Mouse (Mus musculus) intestine, postnatal 0 days (tissue): ENCODE results near the gene Pou2f1. TPM values are rescaled to one million over a fixed set of nuclear protein-coding genes. Genes with fewer than 3 reads are reported as not detected.

ENCODE experiments used
- ATAC-seq: fragments of 200-750 bp; cut with Nextera tagmentation; 2 replicates; pipeline ENCODE4 v1.8.0; 2017; ENCODE audit warnings: mild to moderate bottlenecking, moderate TSS enrichment, moderate library complexity
- H3K27ac ChIP-seq: fragments of 300-500 bp; sonication (generic); 2 replicates; pipeline ENCODE4 v1.5.1; 2014; ENCODE audit warnings: mild to moderate bottlenecking, low read depth, low read length, moderate library complexity
- H3K27me3 ChIP-seq: fragments of 300-500 bp; sonication (generic); replicated peaks from 2 replicates; pipeline ENCODE4 v1.6.1; 2014; ENCODE audit warnings: low read length, mixed read lengths; ENCODE audit not compliant: control insufficient read depth, insufficient read depth
- H3K36me3 ChIP-seq: fragments of 300-500 bp; sonication (generic); 2 replicates; pipeline ENCODE4 v1.6.1; 2014; ENCODE audit warnings: mild to moderate bottlenecking, moderate library complexity; ENCODE audit not compliant: control insufficient read depth, insufficient read depth
- H3K4me1 ChIP-seq: fragments of 300-500 bp; sonication (generic); replicated peaks from 2 replicates; pipeline ENCODE4 v1.6.1; 2014; ENCODE audit warnings: antibody characterized with exemption, low read length, mixed read lengths; ENCODE audit not compliant: control insufficient read depth, insufficient read depth
- H3K4me2 ChIP-seq: fragments of 300-500 bp; sonication (generic); replicated peaks from 2 replicates; pipeline ENCODE4 v1.6.1; 2014; ENCODE audit warnings: low read depth, mild to moderate bottlenecking, moderate library complexity
- H3K4me3 ChIP-seq: fragments of 300-500 bp; sonication (generic); 2 replicates; pipeline ENCODE4 v1.5.1; 2014; ENCODE audit warnings: low read depth, low read length
- H3K9ac ChIP-seq: fragments of 300-500 bp; sonication (generic); 2 replicates; pipeline ENCODE4 v1.6.1; 2014; ENCODE audit warnings: mild to moderate bottlenecking, low read depth, low read length
- H3K9me3 ChIP-seq: fragments of 300-500 bp; sonication (generic); 2 replicates; pipeline ENCODE4 v1.6.1; 2016; ENCODE audit warnings: mixed run types; ENCODE audit not compliant: control insufficient read depth
- CTCF ChIP-seq: sonication (generic); IDR thresholded peaks from 2 replicates; pipeline ENCODE4 v1.5.1; 2016; ENCODE audit warnings: low read depth, mild to moderate bottlenecking, control low read depth, antibody characterized with exemption, moderate library complexity
- WGBS: fragments of 180-500 bp; shearing (Covaris S2); extraction: QIAGEN DNeasy Blood & Tissue Kit; methylation state at CpG from one replicate; pipeline ENCODE4 v1.1.7; 2014; 5-methylcytosine and 5-hydroxymethylcytosine counted together
- polyA plus RNA-seq: library from polyadenylated mRNA; unstranded; fragments of >200 nt; fragmentation: Nextera tagmentation; extraction: Ambion mirVana; gene quantifications from 2 replicates; pipeline ENCODE4 v1.2.1, GENCODE M21; 2015

The Pou2f1 gene
- polyA plus RNA-seq, 1 experiment from 2014 or later = 6.1 TPM

- no peaks in the 10 kb centered on the region for H3K27me3 ChIP-seq
- H3K9ac ChIP-seq = no peak overlapping the region
- no peak for TF ChIP-seq CTCF
- H3K27ac ChIP-seq = no peak overlapping the region
- no peak overlapping the region for H3K4me3 ChIP-seq
- H3K4me1 ChIP-seq = no peaks in the 10 kb centered on the region
- no peak overlapping the region for H3K4me2 ChIP-seq
- WGBS = 19% methylated on average over 7 of the region's 7 CpGs
- no peak for ATAC-seq
- no peaks in the 10 kb centered on the region for H3K9me3 ChIP-seq
- no peaks in the 10 kb centered on the region for H3K36me3 ChIP-seq
Observed at GRCm38 (mm10) chr1:166031673-166032547, 29.4 kb upstream of the Pou2f1 start.

- 49% methylated on average over 4 of the region's 4 CpGs for WGBS
- Histone ChIP-seq H3K4me1 (no peaks in the 10 kb centered on the region), H3K27ac (no peak overlapping the region), H3K4me3 (no peak overlapping the region), H3K36me3 (no peaks in the 10 kb centered on the region), H3K9me3 (no peaks in the 10 kb centered on the region), H3K9ac (no peak overlapping the region), H3K27me3 (no peaks in the 10 kb centered on the region), H3K4me2 (no peak overlapping the region)
- no peak for ATAC-seq
- TF ChIP-seq CTCF = no peak
Observed at GRCm38 (mm10) chr1:166023981-166024380, 21.5 kb upstream of the Pou2f1 start.

DNA sequence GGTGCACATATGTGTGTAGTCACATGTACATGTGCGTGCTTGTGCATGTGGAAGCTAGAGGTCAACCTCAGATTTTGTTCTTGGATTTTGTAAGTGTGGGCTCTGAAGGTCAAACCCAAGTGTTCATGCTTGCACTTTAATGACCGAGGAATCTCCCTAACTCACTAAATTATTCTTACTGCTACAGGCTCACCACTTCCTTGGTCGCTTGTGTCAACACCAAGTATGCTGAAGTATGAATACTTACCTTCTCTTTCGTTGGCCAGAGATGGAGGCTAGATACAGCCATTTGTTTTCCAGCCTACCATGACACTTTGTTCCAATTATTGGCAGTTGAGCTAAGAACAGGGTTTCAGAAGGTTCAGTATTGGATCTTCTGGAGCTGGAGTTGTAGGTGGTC lies 14.7 kb upstream of the Pou2f1 start:
- no peak overlapping the region for H3K27ac ChIP-seq
- no peak overlapping the region for H3K4me2 ChIP-seq
- no peak overlapping the region for H3K4me3 ChIP-seq
- H3K27me3 ChIP-seq = no peaks in the 10 kb centered on the region
- no peak for TF ChIP-seq CTCF
- ATAC-seq = no peak
- H3K9me3 ChIP-seq = no peaks in the 10 kb centered on the region
- no peaks in the 10 kb centered on the region for H3K4me1 ChIP-seq
- H3K36me3 ChIP-seq = no peaks in the 10 kb centered on the region
- no peak overlapping the region for H3K9ac ChIP-seq
- WGBS = 87% methylated on average over 4 of the region's 4 CpGs

DNA sequence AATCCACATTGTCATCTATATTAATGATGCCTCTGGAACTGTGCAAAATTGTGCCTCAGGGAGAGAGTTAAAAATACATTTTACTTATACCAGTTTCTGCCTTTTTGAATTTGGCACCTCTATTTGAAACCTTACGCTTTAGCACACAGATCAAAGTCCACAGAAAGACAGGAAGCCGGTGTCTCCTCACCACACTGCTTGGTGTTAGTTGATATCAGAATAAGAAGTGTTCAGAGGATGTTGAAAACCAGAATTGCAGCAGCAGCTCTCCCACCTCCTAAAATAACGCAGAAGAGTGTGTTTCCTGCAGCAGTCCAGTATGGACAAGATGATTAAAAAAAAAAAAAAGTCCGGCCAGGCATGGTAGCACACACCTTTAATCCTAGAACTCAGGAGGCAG lies 13.8 kb upstream of the Pou2f1 start:
- 40% methylated on average over 4 of the region's 4 CpGs for WGBS
- no peak for TF ChIP-seq CTCF
- H3K4me3 ChIP-seq = no peak overlapping the region
- ATAC-seq = no peak
- no peaks in the 10 kb centered on the region for H3K9me3 ChIP-seq
- H3K36me3 ChIP-seq = no peaks in the 10 kb centered on the region
- H3K4me2 ChIP-seq = no peak overlapping the region
- H3K27ac ChIP-seq = no peak overlapping the region
- H3K27me3 ChIP-seq = no peaks in the 10 kb centered on the region
- H3K4me1 ChIP-seq = no peaks in the 10 kb centered on the region
- no peak overlapping the region for H3K9ac ChIP-seq

GRCm38 (mm10) chr1:166014530-166014929 lies 12.1 kb upstream of the Pou2f1 start:
- no peak for ATAC-seq
- Histone ChIP-seq H3K36me3 (no peaks in the 10 kb centered on the region), H3K4me2 (no peak overlapping the region), H3K27ac (no peak overlapping the region), H3K9ac (no peak overlapping the region), H3K4me1 (no peaks in the 10 kb centered on the region), H3K9me3 (no peaks in the 10 kb centered on the region), H3K27me3 (no peaks in the 10 kb centered on the region), H3K4me3 (no peak overlapping the region)
- TF ChIP-seq CTCF = no peak
- 50% methylated on average over 5 of the region's 5 CpGs for WGBS

DNA sequence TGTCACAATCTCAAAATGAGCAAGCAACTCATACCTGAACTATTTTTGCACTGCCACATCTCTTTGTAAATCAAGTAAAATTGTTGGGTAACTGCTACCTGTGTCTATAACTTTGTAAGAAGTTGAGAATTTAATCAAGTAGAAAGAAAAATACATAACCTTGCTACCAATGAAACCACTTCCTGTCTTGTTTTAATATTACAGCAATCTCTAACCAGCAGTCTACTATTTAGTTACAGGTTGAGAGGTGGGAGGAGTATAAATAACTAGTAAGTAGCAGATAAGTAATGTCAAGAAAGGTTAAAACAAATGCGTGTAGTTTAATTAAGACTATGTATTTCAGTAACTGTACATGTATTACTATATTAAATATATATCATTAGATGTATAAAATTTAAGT lies 7.6 kb upstream of the Pou2f1 start:
- no peak for ATAC-seq
- WGBS = 88% methylated on average over 1 of the region's 1 CpGs
- no peaks in the 10 kb centered on the region for H3K27me3 ChIP-seq

More for the DNA sequence above, 7.6 kb upstream of the Pou2f1 start:
- Histone ChIP-seq H3K4me3 (no peak overlapping the region), H3K27ac (no peak overlapping the region), H3K36me3 (no peaks in the 10 kb centered on the region), H3K4me1 (no peaks in the 10 kb centered on the region), H3K4me2 (no peak overlapping the region), H3K9ac (no peak overlapping the region), H3K9me3 (no peaks in the 10 kb centered on the region)
- TF ChIP-seq CTCF = no peak
